Mouse (Mus musculus) embryonic facial prominence, embryonic 10.5 days (tissue): ENCODE data around the gene Cmklr1. TPM values are rescaled to one million over a fixed set of nuclear protein-coding genes. Genes with fewer than 3 reads are reported as not detected.

Source experiments
- DNase-seq: peaks from one replicate; pipeline ENCODE4 v3.0.0-alpha.2; 2017; ENCODE audit warnings: low spot score
- H3K27ac ChIP-seq: fragments of 300-500 bp; sonication (generic); replicated peaks from 2 replicates; pipeline ENCODE4 v1.5.1; 2016; ENCODE audit warnings: mild to moderate bottlenecking
- H3K27me3 ChIP-seq: fragments of 300-500 bp; sonication (generic); replicated peaks from 2 replicates; pipeline ENCODE4 v1.6.1; 2016; ENCODE audit warnings: low read depth, mild to moderate bottlenecking; ENCODE audit not compliant: poor library complexity, severe bottlenecking
- H3K36me3 ChIP-seq: fragments of 300-500 bp; sonication (generic); replicated peaks from 2 replicates; pipeline ENCODE4 v1.6.1; 2016; ENCODE audit warnings: mild to moderate bottlenecking, moderate library complexity
- H3K4me1 ChIP-seq: fragments of 300-500 bp; sonication (generic); 2 replicates; pipeline ENCODE4 v1.6.1; 2016
- H3K4me3 ChIP-seq: fragments of 300-500 bp; sonication (generic); 2 replicates; pipeline ENCODE4 v1.5.1; 2016; ENCODE audit warnings: mild to moderate bottlenecking, moderate library complexity
- H3K9me3 ChIP-seq: fragments of 300-500 bp; sonication (generic); 2 replicates; pipeline ENCODE4 v1.6.1; 2016; ENCODE audit warnings: mild to moderate bottlenecking
- WGBS: fragments of 180-500 bp; shearing (Covaris S2); methylation state at CpG from one replicate; pipeline ENCODE4 v1.1.7; 2016; 5-methylcytosine and 5-hydroxymethylcytosine counted together
- polyA plus RNA-seq: library from polyadenylated mRNA; unstranded; fragments of >200 nt; fragmentation: Nextera tagmentation; extraction: Ambion mirVana; gene quantifications from 2 replicates; pipeline ENCODE4 v1.2.1, GENCODE M21; 2016

Gene Cmklr1
- polyA plus RNA-seq, 1 experiment from 2014 or later = 0.69 TPM

DNA sequence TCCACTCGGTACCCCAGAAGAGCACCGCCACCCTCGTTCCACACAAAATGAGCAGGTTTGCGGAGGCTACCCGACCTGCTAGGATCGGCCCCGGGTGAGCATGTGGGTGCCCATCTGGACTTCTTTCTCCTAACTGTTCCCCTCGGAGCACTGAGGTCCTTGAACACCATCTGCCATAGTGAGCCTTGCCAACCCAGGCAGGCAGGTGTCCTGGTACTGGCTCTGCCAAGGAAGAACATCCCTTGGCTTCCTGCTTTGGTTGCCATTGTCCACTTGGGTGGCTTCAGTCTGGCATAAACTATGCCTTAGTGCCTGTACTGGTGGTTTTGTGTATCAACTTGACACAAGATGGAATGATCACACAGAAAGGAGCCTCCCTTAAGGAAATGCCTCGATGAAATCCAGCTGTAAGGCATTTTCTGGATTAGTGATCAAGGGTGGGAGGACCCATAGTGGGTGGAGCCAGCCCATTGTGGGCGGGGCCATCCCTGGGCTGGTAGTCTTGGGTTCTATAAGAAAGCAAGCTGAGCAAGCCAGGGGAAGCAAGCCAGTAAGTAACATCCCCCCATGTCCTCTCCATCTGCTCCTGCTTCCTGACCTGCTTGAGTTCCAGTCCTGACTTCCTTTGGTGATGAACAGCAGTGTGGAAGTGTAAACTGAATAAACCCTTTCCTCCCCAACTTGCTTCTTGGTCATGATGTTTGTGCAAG, 28.7 kb upstream of the Cmklr1 start:
- H3K36me3 ChIP-seq = no peaks in the 10 kb centered on the region
- no peaks in the 10 kb centered on the region for H3K27me3 ChIP-seq
- no peak for DNase-seq
- peaks cover 2% of the 10 kb centered on the region; the same call in 1 of the 2 replicates for H3K9me3 ChIP-seq
- H3K4me3 ChIP-seq = no peak overlapping the region
- H3K4me1 ChIP-seq = peaks cover 7% of the 10 kb centered on the region; the same call in 1 of the 2 replicates
- no peak overlapping the region for H3K27ac ChIP-seq
- WGBS = 84% methylated on average over 10 of the region's 10 CpGs

DNA sequence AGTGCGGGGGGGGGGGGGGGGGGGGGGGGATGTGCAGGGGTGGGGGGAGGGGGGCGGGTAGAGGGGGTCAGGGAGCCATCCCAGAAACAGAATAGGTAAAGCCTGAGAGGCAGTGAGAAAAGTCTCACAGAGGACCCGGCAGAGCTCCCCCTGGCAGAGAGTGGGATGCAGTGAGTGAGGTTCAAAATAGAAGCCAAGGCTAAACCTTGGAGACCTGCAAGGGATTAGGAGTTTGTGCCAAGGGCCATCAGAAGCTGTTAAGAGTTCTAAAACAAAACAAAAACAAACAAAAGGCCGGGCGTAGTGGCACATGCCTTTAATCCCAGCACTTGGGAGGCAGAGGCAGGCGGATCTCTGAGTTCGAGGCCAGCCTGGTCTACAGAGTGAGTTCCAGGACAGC, 27.3 kb upstream of the Cmklr1 start:
- H3K27me3 ChIP-seq = no peaks in the 10 kb centered on the region
- no peak for DNase-seq
- no peaks in the 10 kb centered on the region for H3K36me3 ChIP-seq
- no peak overlapping the region for H3K4me3 ChIP-seq
- H3K27ac ChIP-seq = no peak overlapping the region
- 79% methylated on average over 6 of the region's 7 CpGs for WGBS
- H3K4me1 ChIP-seq = peaks cover 7% of the 10 kb centered on the region; the same call in 1 of the 2 replicates
- peaks cover 2% of the 10 kb centered on the region; the same call in 1 of the 2 replicates for H3K9me3 ChIP-seq

- H3K4me1 ChIP-seq = peaks cover 4% of the 10 kb centered on the region; the same call in 1 of the 2 replicates
- H3K27me3 ChIP-seq = no peaks in the 10 kb centered on the region
- 76% methylated on average over 7 of the region's 7 CpGs for WGBS
- no peaks in the 10 kb centered on the region for H3K36me3 ChIP-seq
- no peak for DNase-seq
- H3K4me3 ChIP-seq = no peak overlapping the region
- H3K27ac ChIP-seq = no peak overlapping the region
- H3K9me3 ChIP-seq = no peaks in the 10 kb centered on the region; the same call in 1 of the 2 replicates
Measured at GRCm38 (mm10) chr5:113674851-113675250, 24.6 kb upstream of the Cmklr1 start.

GRCm38 (mm10) chr5:113672456-113672855, 22.2 kb upstream of the Cmklr1 start:
- DNase-seq = no peak
- H3K27ac ChIP-seq = no peak overlapping the region
- H3K27me3 ChIP-seq = no peaks in the 10 kb centered on the region
- no peaks in the 10 kb centered on the region for H3K4me1 ChIP-seq
- no peaks in the 10 kb centered on the region for H3K36me3 ChIP-seq
- WGBS = 87% methylated on average over 7 of the region's 7 CpGs
- no peak overlapping the region for H3K4me3 ChIP-seq
- H3K9me3 ChIP-seq = no peaks in the 10 kb centered on the region

- no peak for DNase-seq
- WGBS = 83% methylated on average over 6 of the region's 6 CpGs
- no peaks in the 10 kb centered on the region for H3K36me3 ChIP-seq
- no peaks in the 10 kb centered on the region for H3K27me3 ChIP-seq
- no peak overlapping the region for H3K4me3 ChIP-seq
- no peak overlapping the region for H3K27ac ChIP-seq
- H3K4me1 ChIP-seq = no peaks in the 10 kb centered on the region
- H3K9me3 ChIP-seq = no peaks in the 10 kb centered on the region
Measured at GRCm38 (mm10) chr5:113670597-113670996, 20.4 kb upstream of the Cmklr1 start.

DNA sequence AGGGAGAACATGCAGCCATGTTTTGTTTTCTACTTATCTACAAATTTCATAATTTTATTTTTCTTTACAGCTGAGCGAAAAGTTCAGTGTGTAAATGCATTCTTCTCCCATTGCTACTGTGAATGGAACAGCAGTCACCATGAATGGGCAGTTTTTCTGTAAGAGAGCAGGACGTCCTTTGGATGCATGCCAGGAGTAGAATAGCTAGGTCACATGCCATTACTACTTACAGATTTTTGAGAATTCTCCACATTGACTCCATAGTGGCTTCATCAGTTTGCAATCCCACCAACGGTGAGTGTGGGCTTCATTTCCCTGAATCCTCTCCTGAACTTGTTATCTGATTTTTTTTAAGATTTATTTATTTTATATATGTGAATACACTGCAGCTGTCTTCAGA, 19.9 kb upstream of the Cmklr1 start:
- Histone ChIP-seq H3K4me3 (no peak overlapping the region), H3K36me3 (no peaks in the 10 kb centered on the region), H3K27ac (no peak overlapping the region), H3K4me1 (no peaks in the 10 kb centered on the region), H3K9me3 (no peaks in the 10 kb centered on the region), H3K27me3 (no peaks in the 10 kb centered on the region)
- DNase-seq = no peak
- WGBS = 75% methylated on average over 3 of the region's 3 CpGs

DNA sequence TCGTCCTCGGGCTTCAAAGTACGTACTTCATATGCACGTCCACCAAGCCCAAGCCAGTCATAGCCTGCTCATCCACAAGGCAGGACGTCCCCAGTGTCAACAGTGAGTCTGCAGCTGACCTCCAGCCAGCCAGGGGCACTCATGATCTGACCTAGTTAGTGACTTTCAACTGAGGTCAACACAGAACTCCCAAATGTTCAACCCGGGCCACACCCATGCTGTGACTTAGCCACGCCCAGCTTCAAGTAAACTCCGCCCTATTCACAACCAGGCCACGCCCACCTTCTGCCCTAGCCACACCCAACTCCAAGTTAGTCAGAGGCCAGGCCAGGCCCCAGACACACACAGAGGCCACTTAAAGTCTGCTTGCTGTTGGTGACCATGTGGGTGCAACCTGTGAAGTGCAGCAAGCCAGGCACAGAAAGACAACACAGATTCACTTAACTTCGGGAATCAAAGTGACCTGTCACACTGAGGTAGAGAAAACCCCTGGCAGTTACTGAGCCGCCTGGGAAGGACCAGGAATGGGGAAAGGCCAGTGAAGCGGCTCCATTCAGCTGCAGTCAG, 14.5 kb upstream of the Cmklr1 start:
- 76% methylated on average over 12 of the region's 12 CpGs for WGBS
- Histone ChIP-seq H3K4me1 (no peaks in the 10 kb centered on the region), H3K27ac (no peak overlapping the region), H3K4me3 (no peak overlapping the region), H3K36me3 (no peaks in the 10 kb centered on the region), H3K27me3 (no peaks in the 10 kb centered on the region), H3K9me3 (peaks cover 4% of the 10 kb centered on the region; the same call in 1 of the 2 replicates)
- DNase-seq = no peak

GRCm38 (mm10) chr5:113664127-113664526, 13.9 kb upstream of the Cmklr1 start:
- no peaks in the 10 kb centered on the region for H3K36me3 ChIP-seq
- no peaks in the 10 kb centered on the region for H3K4me1 ChIP-seq
- DNase-seq = no peak
- no peaks in the 10 kb centered on the region for H3K27me3 ChIP-seq
- H3K4me3 ChIP-seq = no peak overlapping the region
- 94% methylated on average over 6 of the region's 6 CpGs for WGBS
- H3K27ac ChIP-seq = no peak overlapping the region
- H3K9me3 ChIP-seq = peaks cover 4% of the 10 kb centered on the region; the same call in 1 of the 2 replicates

GRCm38 (mm10) chr5:113660872-113661271, 10.6 kb upstream of the Cmklr1 start:
- peaks cover 4% of the 10 kb centered on the region; the same call in 1 of the 2 replicates for H3K9me3 ChIP-seq
- no peak overlapping the region for H3K4me3 ChIP-seq
- no peaks in the 10 kb centered on the region for H3K4me1 ChIP-seq
- 79% methylated on average over 10 of the region's 10 CpGs for WGBS
- DNase-seq = no peak
- H3K27ac ChIP-seq = no peak overlapping the region
- H3K36me3 ChIP-seq = no peaks in the 10 kb centered on the region
- H3K27me3 ChIP-seq = no peaks in the 10 kb centered on the region

GRCm38 (mm10) chr5:113654821-113655220, 4.6 kb upstream of the Cmklr1 start:
- Histone ChIP-seq H3K4me3 (no peak overlapping the region), H3K27me3 (peaks cover 26% of the 10 kb centered on the region), H3K4me1 (peaks cover 25% of the 10 kb centered on the region), H3K36me3 (no peaks in the 10 kb centered on the region), H3K27ac (no peak overlapping the region), H3K9me3 (no peaks in the 10 kb centered on the region)
- no peak for DNase-seq
- WGBS = 82% methylated on average over 12 of the region's 12 CpGs

DNA sequence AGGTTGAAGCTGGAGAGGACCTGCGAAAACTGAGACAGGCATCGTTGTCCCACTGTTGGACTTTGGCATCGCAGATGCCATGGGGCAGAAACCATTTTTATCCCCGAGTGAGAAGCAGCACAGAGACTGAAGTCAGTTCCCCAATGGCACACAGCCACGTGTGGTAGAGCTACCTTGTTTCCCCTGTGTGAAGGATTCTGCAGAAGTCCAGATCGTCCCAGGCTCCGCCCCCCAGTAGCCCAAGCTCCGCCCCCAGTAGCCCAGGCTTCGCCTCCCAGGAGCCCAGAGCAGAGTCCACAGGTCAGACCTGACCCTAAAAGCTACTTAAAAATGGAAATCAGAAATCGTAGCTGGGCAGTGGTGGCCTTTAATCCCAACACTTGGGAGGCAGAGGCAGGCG, 4.0 kb upstream of the Cmklr1 start:
- Histone ChIP-seq H3K36me3 (no peaks in the 10 kb centered on the region), H3K4me3 (no peak overlapping the region), H3K27ac (no peak overlapping the region), H3K27me3 (peaks cover 32% of the 10 kb centered on the region), H3K4me1 (peaks cover 27% of the 10 kb centered on the region), H3K9me3 (no peaks in the 10 kb centered on the region)
- no peak for DNase-seq
- WGBS = 85% methylated on average over 11 of the region's 11 CpGs

DNA sequence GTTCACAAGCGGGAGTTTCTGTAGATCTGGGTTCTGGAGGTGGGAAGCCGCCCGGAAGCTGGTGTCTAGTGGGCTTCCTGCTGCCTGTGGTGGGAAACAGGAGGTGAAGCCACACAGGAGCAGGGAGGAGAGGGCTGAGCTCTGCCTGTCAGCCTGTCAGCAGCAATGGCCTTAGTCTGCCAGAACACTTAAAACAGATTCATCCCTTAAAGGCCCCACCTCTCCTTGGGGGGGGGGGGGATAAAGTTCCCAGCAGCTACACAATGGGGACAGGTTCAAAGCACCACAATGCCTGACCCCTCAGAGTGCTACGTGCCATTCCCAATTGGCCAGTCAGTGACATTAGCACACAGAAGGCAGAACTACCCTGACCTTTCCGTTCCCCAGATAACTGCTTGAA, 2.0 kb upstream of the Cmklr1 start:
- H3K27me3 ChIP-seq = peaks cover 43% of the 10 kb centered on the region
- H3K4me1 ChIP-seq = peaks cover 31% of the 10 kb centered on the region
- no peak overlapping the region for H3K4me3 ChIP-seq
- WGBS = 37% methylated on average over 5 of the region's 5 CpGs
- no peaks in the 10 kb centered on the region for H3K9me3 ChIP-seq
- no peak overlapping the region; the same call in 1 of the 2 replicates for H3K27ac ChIP-seq
- no peaks in the 10 kb centered on the region for H3K36me3 ChIP-seq
- peak; percentile 25 for DNase-seq

GRCm38 (mm10) chr5:113648647-113649211, 1.5 kb downstream of the Cmklr1 start:
- Histone ChIP-seq H3K4me1 (peaks cover 31% of the 10 kb centered on the region), H3K27ac (no peak overlapping the region), H3K9me3 (no peaks in the 10 kb centered on the region), H3K27me3 (peaks cover 43% of the 10 kb centered on the region), H3K4me3 (no peak overlapping the region), H3K36me3 (no peaks in the 10 kb centered on the region)
- 89% methylated on average over 5 of the region's 5 CpGs for WGBS
- no peak for DNase-seq
